Mouse (Mus musculus) adrenal gland (tissue): Measurements from ENCODE around the gene Itpr1.

ENCODE experiments used
- intact Hi-C: fragments of 180-260 bp; cut with DNase I; formaldehyde crosslinking; loops from one replicate; pipeline ENCODE4 v1.15.1; 2025

Itpr1 gene

DNA sequence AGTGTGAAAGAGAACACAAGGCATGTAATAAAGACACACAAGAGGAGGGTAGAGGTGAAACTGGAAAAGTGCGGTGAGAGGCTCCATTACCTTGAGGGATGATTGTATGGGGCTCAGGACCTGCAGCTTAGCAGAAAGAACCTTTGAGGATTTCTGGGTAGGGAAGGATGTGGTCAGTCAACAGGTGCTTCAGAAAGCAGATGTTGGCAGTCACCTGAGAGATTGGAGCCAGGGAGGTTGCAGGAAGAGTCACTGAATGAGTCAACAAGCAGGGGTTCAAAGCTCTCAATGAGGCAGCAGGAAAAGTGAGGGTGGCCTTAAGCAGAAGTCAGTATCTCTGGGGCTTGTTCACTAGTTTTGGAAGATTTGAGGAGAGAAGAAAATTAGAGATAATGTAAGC is 101.1 kb downstream of the Itpr1 start:
- intact Hi-C loops, result no loop called here

GRCm38 (mm10) chr6:108316268-108316824 is 103.5 kb downstream of the Itpr1 start:
- intact Hi-C loops, result no loop called here

- intact Hi-C loops, result no loop called here
These were observed 104.1 kb downstream of the Itpr1 start for GRCm38 (mm10) chr6:108316951-108317350.

DNA sequence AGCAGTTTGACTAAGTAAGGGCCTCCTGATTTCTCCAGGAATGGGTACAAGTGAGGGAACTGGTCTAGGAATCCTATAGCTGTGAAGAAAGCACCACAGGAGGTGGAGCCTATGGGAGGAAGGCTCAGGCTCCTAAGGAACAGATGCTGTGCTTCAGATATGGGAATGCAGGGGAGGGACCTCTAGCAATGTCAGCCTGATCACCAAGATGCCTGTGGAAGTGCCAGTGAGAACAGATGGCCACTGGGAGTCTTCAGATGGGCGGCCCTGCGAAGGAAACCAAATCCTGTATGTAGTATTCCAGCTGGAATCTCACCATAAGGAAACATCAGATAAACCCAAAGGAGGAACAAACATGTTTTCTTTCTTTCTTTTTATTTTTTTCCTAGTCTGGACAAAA is 108.8 kb downstream of the Itpr1 start:
- intact Hi-C loops, result no loop called here

DNA sequence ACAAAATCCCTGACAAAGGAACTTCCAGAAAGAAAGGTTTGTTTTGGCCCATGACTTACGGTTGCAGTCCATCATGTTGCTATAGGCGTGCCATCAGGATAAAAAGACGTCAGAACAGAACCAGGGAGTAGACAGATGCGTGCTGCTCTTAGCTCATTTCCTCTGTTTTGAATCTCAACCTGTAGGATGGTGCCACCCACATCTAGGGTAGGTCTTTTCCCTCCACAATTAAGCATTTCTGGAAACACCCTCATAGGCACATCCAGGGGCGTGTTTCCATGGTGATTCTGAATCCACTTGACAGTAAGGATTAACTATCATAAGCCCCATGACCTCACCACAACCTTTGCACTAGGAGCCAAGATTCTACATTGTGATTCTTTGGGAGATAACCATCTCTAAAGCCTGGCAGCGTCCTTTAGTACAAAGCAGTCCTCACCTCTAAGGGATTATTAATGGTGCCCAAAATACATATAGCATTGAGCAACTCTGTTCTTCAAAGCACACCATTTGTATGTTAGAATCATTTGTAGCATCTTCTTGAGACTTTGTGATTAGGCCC is 111.6 kb downstream of the Itpr1 start:
- intact Hi-C loops, result no loop called here

- intact Hi-C loops, result no loop called here
These were observed 112.5 kb downstream of the Itpr1 start for GRCm38 (mm10) chr6:108325400-108325799.

GRCm38 (mm10) chr6:108325948-108326411 is 113.1 kb downstream of the Itpr1 start:
- intact Hi-C loops, result no loop called here

DNA sequence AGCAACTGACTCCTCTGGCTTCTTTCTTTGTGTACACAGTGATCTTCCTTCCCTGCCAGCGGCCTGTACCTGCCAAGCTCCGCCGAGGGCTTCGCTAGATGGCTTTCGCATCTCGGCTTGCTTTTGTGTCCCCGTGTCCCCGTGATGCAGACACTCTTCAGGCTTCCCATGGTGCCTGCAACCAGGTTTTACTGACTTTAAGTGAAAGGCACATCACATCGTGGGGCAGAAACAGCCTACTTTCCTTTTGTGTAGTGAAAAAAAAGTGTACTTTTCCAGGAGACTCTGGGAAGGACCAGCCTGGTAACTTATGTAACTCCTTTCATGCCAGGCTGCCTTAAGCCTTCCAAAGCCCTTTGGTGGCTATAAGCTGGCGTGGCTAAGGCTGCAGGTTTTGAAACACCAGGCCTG is 113.9 kb downstream of the Itpr1 start:
- intact Hi-C loops, result no loop called here

- intact Hi-C loops, result no loop called here
These were observed 114.7 kb downstream of the Itpr1 start for GRCm38 (mm10) chr6:108327561-108327960.

GRCm38 (mm10) chr6:108328296-108328695 is 115.4 kb downstream of the Itpr1 start:
- intact Hi-C loops, result no loop called here

DNA sequence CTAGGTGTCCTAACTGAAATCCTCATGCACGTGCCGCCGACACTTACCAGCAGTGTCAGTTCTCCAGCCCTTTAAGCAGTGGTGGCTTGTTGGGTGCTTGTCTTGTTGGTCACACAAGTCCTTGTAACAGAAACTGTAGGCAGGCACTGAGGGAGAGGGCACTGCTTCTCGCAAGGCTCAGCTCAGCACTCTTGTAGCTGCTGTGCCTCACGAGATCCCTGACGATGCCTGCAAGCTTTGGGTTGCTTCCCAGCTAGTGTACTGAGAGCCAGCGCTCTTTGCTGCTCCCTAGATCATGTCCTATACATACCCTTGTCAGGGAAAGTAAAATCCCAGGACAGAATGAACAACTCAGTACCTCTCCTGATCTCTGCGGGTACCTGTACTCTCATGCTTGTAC is 117.6 kb downstream of the Itpr1 start:
- intact Hi-C loops, result no loop called here

- intact Hi-C loops, result no loop called here
These were observed 118.4 kb downstream of the Itpr1 start for GRCm38 (mm10) chr6:108331268-108331667.

- intact Hi-C loops, result no loop called here
These were observed 121.2 kb downstream of the Itpr1 start for GRCm38 (mm10) chr6:108334059-108334458.

DNA sequence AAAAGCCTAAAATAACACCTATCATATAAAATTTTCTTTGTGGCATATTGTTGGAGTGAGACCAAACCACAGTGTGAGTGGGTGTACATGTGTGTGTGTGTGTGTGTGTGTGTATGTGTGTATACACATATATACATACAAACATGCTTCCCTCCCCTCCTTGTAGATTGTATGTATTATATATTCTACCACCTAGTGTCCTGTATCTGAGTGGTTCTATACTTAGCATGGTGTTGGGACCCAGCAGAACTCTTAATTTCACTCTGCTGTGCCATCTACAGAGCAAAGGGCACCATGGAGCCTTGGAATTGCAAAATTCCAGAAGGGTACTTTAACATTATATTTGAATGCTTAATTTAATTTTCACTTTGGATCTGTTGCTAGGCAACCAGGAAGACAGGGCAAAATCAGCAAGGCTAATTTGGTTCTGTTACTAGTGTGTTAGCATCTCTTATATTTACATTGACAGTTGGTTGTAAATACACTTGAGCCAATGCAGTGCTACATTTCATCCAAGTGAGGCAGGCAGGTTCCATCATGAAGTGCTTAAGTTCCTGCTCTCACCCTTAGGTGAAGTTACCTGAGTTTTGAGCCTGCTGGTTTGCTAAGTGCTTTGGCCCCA is 122.4 kb downstream of the Itpr1 start:
- intact Hi-C loops, result no loop called here

DNA sequence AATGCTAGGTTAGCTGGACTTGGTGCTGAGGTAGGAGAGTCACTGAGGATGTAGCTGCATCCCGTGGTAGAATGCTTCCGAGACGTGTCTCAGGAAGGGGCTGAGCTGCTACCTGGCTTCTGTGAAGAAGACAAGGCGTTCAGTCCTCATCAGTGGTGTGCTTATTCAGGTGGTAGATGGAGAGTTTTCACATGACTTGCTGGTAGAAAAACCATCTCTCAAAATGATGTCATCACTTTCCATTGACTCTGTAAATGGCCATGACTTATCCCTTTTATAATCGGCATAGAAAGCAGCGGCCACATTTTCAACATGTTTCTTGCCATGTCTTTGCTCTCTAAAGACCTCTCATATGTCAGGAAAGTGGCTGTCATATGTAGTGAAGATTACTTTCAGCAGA is 123.6 kb downstream of the Itpr1 start:
- intact Hi-C loops, result no loop called here

GRCm38 (mm10) chr6:108337289-108337688 is 124.4 kb downstream of the Itpr1 start:
- intact Hi-C loops, result no loop called here

DNA sequence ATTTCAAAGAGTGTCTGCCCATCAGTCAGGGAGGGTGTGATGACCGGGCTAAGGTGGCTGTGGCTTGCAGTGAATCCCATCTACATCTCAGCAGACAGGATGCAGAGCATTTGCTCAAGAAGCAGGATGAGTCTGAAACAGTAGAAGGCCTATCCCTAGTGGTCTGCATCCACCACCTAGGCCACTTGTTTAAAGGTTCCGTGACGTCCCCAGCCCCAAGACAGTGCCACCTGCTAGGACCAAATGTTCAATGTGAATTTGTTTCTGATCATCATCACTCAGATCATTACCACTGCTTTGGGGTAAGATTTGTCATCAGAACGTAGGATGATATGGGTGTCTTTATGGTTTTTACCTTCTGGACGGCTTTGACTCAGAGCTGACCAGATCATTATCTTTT is 125.5 kb downstream of the Itpr1 start:
- intact Hi-C loops, result no loop called here

GRCm38 (mm10) chr6:108342989-108343388 is 130.1 kb downstream of the Itpr1 start:
- intact Hi-C loops, result loop anchor here (5.0 kb wide), 2 partner anchors 131 to 246 kb away; partner anchors contain the start of gene Itpr1

GRCm38 (mm10) chr6:108343781-108344310 is 130.9 kb downstream of the Itpr1 start:
- intact Hi-C loops, result loop anchor here (5.0 kb wide), 2 partner anchors 132 to 247 kb away; partner anchors contain the start of gene Itpr1

- intact Hi-C loops, result no loop called here
These were observed 137.9 kb downstream of the Itpr1 start for GRCm38 (mm10) chr6:108350801-108351200.

DNA sequence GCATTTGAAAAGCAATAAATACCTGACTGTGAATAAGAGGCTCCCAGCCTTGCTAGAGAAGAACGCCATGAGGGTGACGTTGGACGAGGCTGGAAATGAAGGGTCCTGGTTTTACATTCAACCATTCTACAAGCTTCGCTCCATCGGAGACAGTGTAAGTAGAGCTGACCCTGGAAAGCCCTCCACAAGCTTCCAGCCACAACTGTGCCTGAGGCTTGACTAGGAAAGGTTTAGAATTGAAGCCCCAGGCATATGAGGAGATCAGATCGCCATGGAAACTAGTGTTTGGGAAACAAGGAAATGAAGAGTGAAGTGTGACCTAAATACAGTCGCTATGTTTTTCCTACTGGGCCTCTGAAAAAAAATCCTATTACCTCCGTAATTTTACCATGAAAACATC is 139.1 kb downstream of the Itpr1 start:
- intact Hi-C loops, result no loop called here

DNA sequence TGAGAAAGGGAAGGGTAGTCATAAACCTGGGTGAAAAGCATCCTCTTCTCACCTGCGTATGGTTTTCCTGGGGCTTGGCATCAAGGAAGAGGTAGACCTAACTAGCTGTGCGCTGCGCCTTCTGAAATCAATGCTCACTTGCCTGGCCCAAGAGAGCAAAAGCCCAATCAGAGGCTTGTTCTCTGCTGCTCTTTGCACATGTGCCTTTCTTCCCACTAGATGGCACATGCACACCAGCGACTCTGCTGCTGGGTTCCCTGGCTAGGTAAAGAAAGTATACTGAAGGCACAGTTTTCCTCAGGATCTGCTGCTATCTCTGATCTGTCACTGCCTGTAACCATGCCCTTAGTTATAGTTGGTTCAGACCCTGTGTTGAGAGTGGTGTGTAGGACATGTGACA is 154.5 kb downstream of the Itpr1 start:
- intact Hi-C loops, result no loop called here

DNA sequence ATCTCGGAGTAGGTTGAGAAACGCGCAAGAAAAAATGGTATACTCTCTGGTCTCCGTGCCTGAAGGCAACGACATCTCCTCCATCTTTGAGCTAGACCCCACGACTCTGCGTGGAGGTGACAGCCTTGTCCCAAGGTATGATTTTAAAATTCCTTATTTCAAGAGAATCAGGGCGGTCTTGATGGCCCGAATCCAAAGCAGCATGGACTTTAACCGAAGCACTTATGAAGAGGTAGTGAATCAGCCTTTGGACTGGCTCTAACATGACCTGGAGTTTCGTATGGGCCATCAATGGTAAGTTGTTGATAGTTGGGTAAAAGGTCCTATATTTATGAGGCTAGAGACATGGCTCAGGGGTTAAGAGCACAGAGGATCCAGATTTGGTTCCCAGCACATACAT is 156.1 kb downstream of the Itpr1 start:
- intact Hi-C loops, result no loop called here
